Mouse (Mus musculus) c-Kit-positive CD71-positive TER-119-negative erythroid progenitor cells, embryonic 14.5 days (primary cell): ENCODE results near the gene Mecom.

Experiments
- DNase-seq: peaks from one replicate; pipeline ENCODE4 v3.0.0-alpha.2; 2013; ENCODE audit warnings: low read depth

Gene Mecom

GRCm38 (mm10) chr3:30207431-30207830 is 340.4 kb downstream of the Mecom start:
- no peak for DNase-seq

- DNase-seq, result no peak
Measured at GRCm38 (mm10) chr3:30206123-30206522, 341.7 kb downstream of the Mecom start.

- DNase-seq, result no peak
Measured at GRCm38 (mm10) chr3:30203764-30204163, 344.0 kb downstream of the Mecom start.

- DNase-seq, result no peak
Measured at GRCm38 (mm10) chr3:30198854-30199253, 349.0 kb downstream of the Mecom start.

GRCm38 (mm10) chr3:30198227-30198626 is 349.6 kb downstream of the Mecom start:
- DNase-seq, result no peak

- DNase-seq, result no peak
Measured at GRCm38 (mm10) chr3:30195186-30195585, 352.6 kb downstream of the Mecom start.

GRCm38 (mm10) chr3:30192294-30193007 is 355.4 kb downstream of the Mecom start:
- DNase-seq, result no peak

GRCm38 (mm10) chr3:30189325-30189724 is 358.5 kb downstream of the Mecom start:
- DNase-seq, result no peak

GRCm38 (mm10) chr3:30187812-30188469 is 359.9 kb downstream of the Mecom start:
- no peak for DNase-seq

GRCm38 (mm10) chr3:30181807-30182481 is 365.9 kb downstream of the Mecom start:
- DNase-seq, result no peak

- no peak for DNase-seq
Measured at GRCm38 (mm10) chr3:30176615-30177014, 371.2 kb downstream of the Mecom start.

GRCm38 (mm10) chr3:30173812-30174211 is 374.0 kb downstream of the Mecom start:
- DNase-seq, result no peak

- DNase-seq, result no peak
Measured at GRCm38 (mm10) chr3:30168396-30169186, 379.2 kb downstream of the Mecom start.

GRCm38 (mm10) chr3:30167027-30167426 is 380.8 kb downstream of the Mecom start:
- DNase-seq, result no peak

- no peak for DNase-seq
Measured at GRCm38 (mm10) chr3:30164834-30165233, 383.0 kb downstream of the Mecom start.

GRCm38 (mm10) chr3:30163390-30163789 is 384.4 kb downstream of the Mecom start:
- DNase-seq, result no peak

- no peak for DNase-seq
Measured at GRCm38 (mm10) chr3:30160961-30161670, 386.7 kb downstream of the Mecom start.

- DNase-seq, result no peak
Measured at GRCm38 (mm10) chr3:30160346-30160745, 387.5 kb downstream of the Mecom start.

GRCm38 (mm10) chr3:30157128-30157670 is 390.6 kb downstream of the Mecom start:
- no peak for DNase-seq

GRCm38 (mm10) chr3:30154390-30154789 is 393.4 kb downstream of the Mecom start:
- no peak for DNase-seq

GRCm38 (mm10) chr3:30153923-30154331 is 393.9 kb downstream of the Mecom start:
- no peak for DNase-seq
